Mouse (Mus musculus): ENCODE measurements at regions not wholly inside any gene's neighbourhood (a gene's known extent, or its start where the extent isn't known, plus 50 kb on each side); places are given as distances from the start of the nearest gene placed in this dataset.
"Not testable (repeated sequence)": the region's sequence is repeated elsewhere in the genome, so short reads cannot be mapped to it uniquely, and the experiment has no call there.

DNA sequence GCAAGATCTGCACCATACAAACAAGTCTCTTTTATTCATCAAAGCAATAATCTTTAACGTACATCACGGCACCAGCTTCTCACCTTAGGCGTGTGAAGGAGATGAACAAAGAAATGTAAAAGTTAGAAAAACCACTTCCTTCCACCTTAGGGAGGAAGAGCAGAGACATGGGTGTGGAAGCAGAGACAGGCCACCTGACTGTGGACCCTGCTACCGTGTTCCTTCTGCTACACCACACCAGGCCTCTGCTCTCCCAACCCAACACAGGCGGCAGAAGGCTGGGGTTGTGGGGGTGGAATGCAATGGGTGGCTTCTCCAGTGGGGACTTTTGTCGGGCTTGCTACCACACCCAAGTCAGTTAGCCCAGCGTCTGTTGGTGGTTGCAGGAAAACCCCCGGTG, 540.2 kb upstream of the Gm10131 start:
- Histone ChIP-seq H3K36me3 (ENCODE audit: control insufficient read depth, insufficient read depth, low read length) (no peaks in the 10 kb centered on the region), H3K27ac (ENCODE audit: insufficient read depth, low read depth, low read length) (no peak overlapping the region), H3K4me1 (ENCODE audit: control insufficient read depth, insufficient read depth, low read length) (no peaks in the 10 kb centered on the region), H3K27me3 (replicated peaks; ENCODE audit: control insufficient read depth, insufficient read depth, low read length) (no peaks in the 10 kb centered on the region; the same call in 1 of the 2 replicates), H3K4me3 (ENCODE audit: insufficient read depth, low read depth, low read length) (no peak overlapping the region)
- TF ChIP-seq POLR2A (IDR thresholded peaks at IDR 0.05; ENCODE audit: low read depth, low read length) (no peak), CTCF (conservative IDR thresholded peaks at IDR 0.05; ENCODE audit: insufficient read depth, insufficient read length, low read depth, low read length) (no peak)
- 92% methylated on average over 8 of the region's 8 CpGs for WGBS
- DNase-seq = no peak

DNA sequence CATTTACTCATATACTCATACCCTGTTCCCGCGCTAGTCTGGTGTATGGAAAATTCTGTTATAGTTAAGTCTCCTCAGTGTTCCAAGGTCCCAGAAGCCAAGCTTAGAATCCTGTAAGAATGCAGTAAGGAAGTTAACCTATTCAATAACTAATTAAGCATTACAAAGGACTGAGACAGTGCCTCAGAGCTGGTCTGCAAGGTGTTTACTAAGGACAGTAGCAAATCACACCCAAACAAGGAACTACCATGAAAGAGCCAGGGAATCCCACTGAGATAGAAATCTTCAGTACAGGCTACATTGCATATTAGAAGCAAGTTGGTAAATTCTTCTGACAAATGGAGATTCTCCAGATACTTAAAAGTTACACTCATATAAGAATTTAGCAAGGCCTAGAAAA, 516.7 kb upstream of the Gm10131 start:
- DNase-seq; H3K4me1 ChIP-seq (ENCODE audit: control insufficient read depth, insufficient read depth, low read length); H3K27me3 ChIP-seq (replicated peaks; ENCODE audit: control insufficient read depth, insufficient read depth, low read length); H3K4me3 ChIP-seq (ENCODE audit: insufficient read depth, low read depth, low read length); H3K27ac ChIP-seq (ENCODE audit: insufficient read depth, low read depth, low read length); H3K36me3 ChIP-seq (ENCODE audit: control insufficient read depth, insufficient read depth, low read length): not testable (repeated sequence)
- whole genome bisulfite sequencing = 95% methylated on average over 2 of the region's 2 CpGs

- no peak for DNase-seq
- Histone ChIP-seq H3K4me1 (ENCODE audit: control insufficient read depth, insufficient read depth, low read length) (no peaks in the 10 kb centered on the region), H3K27ac (ENCODE audit: insufficient read depth, low read depth, low read length) (no peak overlapping the region), H3K36me3 (ENCODE audit: control insufficient read depth, insufficient read depth, low read length) (no peaks in the 10 kb centered on the region), H3K27me3 (replicated peaks; ENCODE audit: control insufficient read depth, insufficient read depth, low read length) (no peaks in the 10 kb centered on the region), H3K4me3 (ENCODE audit: insufficient read depth, low read depth, low read length) (no peak overlapping the region)
- TF ChIP-seq CTCF (conservative IDR thresholded peaks at IDR 0.05; ENCODE audit: insufficient read depth, insufficient read length, low read depth, low read length) (no peak), POLR2A (IDR thresholded peaks at IDR 0.05; ENCODE audit: low read depth, low read length) (no peak)
- WGBS = 77% methylated on average over 10 of the region's 10 CpGs
These were observed 514.1 kb upstream of the Gm10131 start for GRCm38 (mm10) chr8:34625670-34626069.

DNA sequence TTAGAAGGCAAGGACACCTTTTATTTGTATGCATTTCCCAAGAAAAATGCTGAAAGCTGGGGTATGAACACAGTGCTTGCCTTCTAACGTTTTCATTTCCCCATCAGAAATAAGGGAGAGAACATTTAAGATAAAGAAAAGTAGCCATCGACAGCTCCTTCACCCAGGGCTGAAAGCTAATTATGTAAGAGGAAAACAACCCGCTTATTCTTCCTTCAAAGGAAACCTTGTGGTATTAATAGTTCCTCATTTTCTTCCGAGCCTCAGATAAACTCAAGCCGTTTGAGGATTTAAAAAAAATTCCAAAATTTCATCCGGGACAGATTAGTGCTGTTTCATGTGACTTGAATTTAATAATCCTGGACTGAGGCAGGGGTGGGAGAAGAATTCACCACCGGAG, 512.2 kb upstream of the Gm10131 start:
- H3K4me3 ChIP-seq (ENCODE audit: insufficient read depth, low read depth, low read length) = no peak overlapping the region
- no peak overlapping the region for H3K27ac ChIP-seq (ENCODE audit: insufficient read depth, low read depth, low read length)
- WGBS = 69% methylated on average over 7 of the region's 7 CpGs
- H3K36me3 ChIP-seq (ENCODE audit: control insufficient read depth, insufficient read depth, low read length) = no peaks in the 10 kb centered on the region
- DNase-seq = no peak
- no peaks in the 10 kb centered on the region for H3K27me3 ChIP-seq (replicated peaks; ENCODE audit: control insufficient read depth, insufficient read depth, low read length)
- no peak for TF ChIP-seq CTCF (conservative IDR thresholded peaks at IDR 0.05; ENCODE audit: insufficient read depth, insufficient read length, low read depth, low read length)
- no peak for TF ChIP-seq POLR2A (IDR thresholded peaks at IDR 0.05; ENCODE audit: low read depth, low read length)
- no peaks in the 10 kb centered on the region for H3K4me1 ChIP-seq (ENCODE audit: control insufficient read depth, insufficient read depth, low read length)

DNA sequence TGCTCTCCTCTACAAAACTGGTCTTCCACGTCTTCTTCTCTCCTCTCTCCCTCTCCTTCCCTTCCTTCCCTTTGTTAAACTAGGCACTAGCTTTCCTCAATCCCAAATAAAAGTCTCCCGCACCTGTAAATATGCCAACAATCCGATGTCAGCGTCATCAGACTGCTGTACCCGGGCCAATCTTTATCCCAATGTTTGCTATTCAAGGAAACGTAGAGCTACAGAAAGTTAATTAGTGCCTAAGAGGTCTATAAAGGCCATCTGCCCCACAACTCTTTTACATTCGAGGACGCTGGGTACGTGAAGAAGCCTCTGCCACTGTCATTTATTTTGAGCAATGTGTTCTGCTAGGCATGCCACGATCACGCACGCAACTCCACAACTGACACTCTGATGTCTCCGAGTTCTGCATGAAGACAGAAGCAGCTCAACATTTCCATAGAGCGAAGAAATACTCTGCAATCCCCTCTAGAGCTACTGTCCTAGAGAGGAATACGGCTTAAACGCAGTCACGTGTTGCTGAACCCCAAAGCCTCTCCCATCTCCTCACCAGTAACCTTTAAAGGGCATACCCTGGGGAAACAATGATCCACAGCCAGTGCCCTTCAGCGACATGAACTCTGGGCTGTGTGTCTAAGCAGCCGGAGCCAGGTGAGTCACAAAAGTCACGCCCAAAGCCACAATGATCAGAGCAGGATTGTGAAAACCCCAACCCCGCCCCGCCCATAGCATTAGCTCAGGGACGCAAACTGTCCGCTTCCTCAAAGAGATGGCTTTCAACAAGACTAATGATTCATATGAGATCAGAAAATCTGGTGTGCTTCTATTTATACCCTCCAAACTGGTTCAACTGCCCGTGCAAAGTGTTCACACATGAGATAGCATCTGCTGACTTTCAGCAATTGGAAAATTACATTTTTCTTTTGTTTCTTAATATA, 510.9 kb upstream of the Gm10131 start:
- 62% methylated on average over 25 of the region's 25 CpGs for WGBS
- H3K36me3 ChIP-seq (ENCODE audit: control insufficient read depth, insufficient read depth, low read length) = no peaks in the 10 kb centered on the region
- H3K4me3 ChIP-seq (ENCODE audit: insufficient read depth, low read depth, low read length) = no peak overlapping the region
- no peaks in the 10 kb centered on the region for H3K27me3 ChIP-seq (replicated peaks; ENCODE audit: control insufficient read depth, insufficient read depth, low read length)
- H3K4me1 ChIP-seq (ENCODE audit: control insufficient read depth, insufficient read depth, low read length) = no peaks in the 10 kb centered on the region
- no peak for DNase-seq
- no peak overlapping the region for H3K27ac ChIP-seq (ENCODE audit: insufficient read depth, low read depth, low read length)
- no peak for TF ChIP-seq CTCF (conservative IDR thresholded peaks at IDR 0.05; ENCODE audit: insufficient read depth, insufficient read length, low read depth, low read length)
- TF ChIP-seq POLR2A (IDR thresholded peaks at IDR 0.05; ENCODE audit: low read depth, low read length) = no peak

GRCm38 (mm10) chr8:34618046-34618445, 506.5 kb upstream of the Gm10131 start:
- Histone ChIP-seq H3K4me1 (ENCODE audit: control insufficient read depth, insufficient read depth, low read length) (no peaks in the 10 kb centered on the region), H3K27ac (ENCODE audit: insufficient read depth, low read depth, low read length) (no peak overlapping the region), H3K4me3 (ENCODE audit: insufficient read depth, low read depth, low read length) (no peak overlapping the region), H3K36me3 (ENCODE audit: control insufficient read depth, insufficient read depth, low read length) (no peaks in the 10 kb centered on the region), H3K27me3 (replicated peaks; ENCODE audit: control insufficient read depth, insufficient read depth, low read length) (no peaks in the 10 kb centered on the region)
- WGBS = 36% methylated on average over 4 of the region's 5 CpGs
- TF ChIP-seq POLR2A (IDR thresholded peaks at IDR 0.05; ENCODE audit: low read depth, low read length) (no peak), CTCF (conservative IDR thresholded peaks at IDR 0.05; ENCODE audit: insufficient read depth, insufficient read length, low read depth, low read length) (no peak)
- DNase-seq = no peak

GRCm38 (mm10) chr8:34614987-34615386, 503.4 kb upstream of the Gm10131 start:
- Histone ChIP-seq H3K4me1 (ENCODE audit: control insufficient read depth, insufficient read depth, low read length) (no peaks in the 10 kb centered on the region), H3K4me3 (ENCODE audit: insufficient read depth, low read depth, low read length) (no peak overlapping the region), H3K27ac (ENCODE audit: insufficient read depth, low read depth, low read length) (no peak overlapping the region), H3K27me3 (replicated peaks; ENCODE audit: control insufficient read depth, insufficient read depth, low read length) (no peaks in the 10 kb centered on the region), H3K36me3 (ENCODE audit: control insufficient read depth, insufficient read depth, low read length) (no peaks in the 10 kb centered on the region)
- TF ChIP-seq POLR2A (IDR thresholded peaks at IDR 0.05; ENCODE audit: low read depth, low read length) (no peak), CTCF (conservative IDR thresholded peaks at IDR 0.05; ENCODE audit: insufficient read depth, insufficient read length, low read depth, low read length) (no peak)
- WGBS = 79% methylated on average over 4 of the region's 4 CpGs
- no peak for DNase-seq
